Mouse (Mus musculus): ENCODE measurements around the gene Tpr. TPM values are rescaled to one million over a fixed set of nuclear protein-coding genes. Genes with fewer than 3 reads are reported as not detected.

Gene Tpr
- total RNA-seq, 2 experiments from 2014 or later, result 401 to 492 TPM

DNA sequence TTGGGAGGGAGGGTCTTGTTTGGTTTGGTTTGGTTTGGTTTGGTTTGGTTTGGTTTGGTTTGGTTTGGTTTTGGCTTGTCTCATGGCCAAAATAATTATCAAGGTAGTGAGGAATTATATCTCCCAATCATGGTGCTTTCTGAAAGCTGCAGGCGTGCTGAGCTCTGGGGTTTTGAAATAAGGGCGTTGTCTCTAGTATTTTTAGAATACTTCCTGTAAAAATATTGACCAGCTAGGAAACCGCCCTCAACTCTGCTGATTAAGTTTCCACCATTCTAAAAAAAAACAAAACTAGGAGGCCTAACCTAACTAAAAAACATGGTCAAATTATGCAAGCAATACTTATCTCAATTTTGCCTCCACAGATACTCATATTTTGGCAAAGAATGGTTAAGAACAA is 67.0 kb downstream of the Tpr start:
- peak; percentile 69 for ATAC-seq (replicated peaks; ENCODE audit: poor library complexity)

DNA sequence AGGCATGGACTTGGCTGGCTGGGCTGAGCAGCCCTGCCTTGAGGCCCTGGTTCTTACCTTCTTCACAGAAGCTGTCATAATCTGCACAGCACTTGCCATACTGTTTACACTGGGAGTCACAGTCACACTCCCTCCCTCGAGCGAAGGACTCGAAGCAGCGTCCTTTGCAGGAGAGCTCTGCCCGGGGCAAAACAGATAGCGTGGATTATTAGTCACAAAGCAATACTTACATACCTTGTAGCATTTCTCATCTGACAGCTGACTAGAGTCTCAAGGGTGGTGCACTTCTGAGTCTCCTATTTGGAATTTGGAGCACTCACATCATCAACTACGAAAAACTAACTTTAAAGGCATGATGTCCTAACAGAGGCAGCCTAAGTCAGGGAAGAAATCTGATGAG is 68.0 kb downstream of the Tpr start:
- ATAC-seq (replicated peaks; ENCODE audit: poor library complexity), result no peak

DNA sequence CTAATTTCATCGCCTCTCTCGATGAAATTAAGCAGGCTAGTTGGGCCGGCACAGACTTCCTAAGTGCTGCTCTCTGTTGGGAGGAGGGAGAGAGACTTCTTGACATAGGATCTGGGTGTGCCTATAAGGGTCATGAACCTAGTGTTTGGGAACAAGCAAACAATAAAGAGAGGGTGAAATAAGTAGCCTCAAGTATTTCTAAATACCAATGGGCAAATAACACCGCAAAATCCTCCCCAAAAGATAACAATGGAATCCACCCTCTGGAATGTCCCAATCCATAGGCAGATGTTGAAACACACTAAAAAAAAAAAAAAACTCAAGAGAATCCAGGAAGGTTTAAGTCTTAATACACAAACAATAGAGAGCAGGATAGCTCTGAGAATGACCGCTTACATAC is 70.4 kb downstream of the Tpr start:
- no peak for ATAC-seq (replicated peaks; ENCODE audit: poor library complexity)

DNA sequence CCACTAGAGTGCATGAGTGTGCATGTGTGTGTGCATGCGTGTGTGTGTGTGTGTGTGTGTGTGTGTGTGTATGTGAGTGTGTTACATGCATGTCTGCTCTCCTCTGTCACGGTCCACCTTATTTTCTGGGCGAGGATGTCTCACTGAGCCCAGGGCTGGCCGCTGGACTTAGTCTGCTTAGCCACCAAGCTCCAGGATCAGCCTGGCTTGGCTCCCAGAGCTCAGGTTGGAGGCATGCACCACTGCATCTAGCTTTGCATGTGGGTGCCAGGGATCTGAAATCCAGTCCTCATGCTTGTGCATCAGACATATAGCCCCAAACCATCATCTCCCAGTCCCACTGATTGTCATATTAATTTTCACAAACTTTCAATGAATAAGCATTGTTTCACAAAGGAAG is 71.1 kb downstream of the Tpr start:
- no peak for ATAC-seq (replicated peaks; ENCODE audit: poor library complexity)

- ATAC-seq (replicated peaks; ENCODE audit: poor library complexity), result no peak
Measured at GRCm38 (mm10) chr1:150465364-150465763, 72.7 kb downstream of the Tpr start.

GRCm38 (mm10) chr1:150466132-150466531 is 73.5 kb downstream of the Tpr start, which contains the start of gene Prg4:
Gene Prg4, minus strand, starts transcription at chr1:150466165.
- no peak for ATAC-seq (replicated peaks; ENCODE audit: poor library complexity)

DNA sequence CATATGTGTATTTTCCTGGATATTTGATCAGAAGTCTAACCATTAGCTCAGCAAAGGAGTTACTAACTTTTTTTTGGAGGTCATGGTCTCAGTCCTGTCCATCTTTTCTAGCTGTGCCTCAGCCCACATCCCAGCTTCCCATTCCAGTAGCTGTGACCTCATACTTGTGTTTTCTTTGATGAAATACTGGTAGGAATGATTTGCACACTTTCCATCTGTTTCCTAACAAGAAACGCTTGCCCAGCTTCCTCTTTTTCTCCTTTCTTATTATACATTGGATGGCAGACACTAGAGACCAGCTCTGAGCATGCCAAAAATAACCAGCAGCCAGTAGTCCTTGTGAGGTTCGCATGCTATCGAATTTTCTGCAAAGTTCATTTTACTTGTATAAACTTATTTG is 77.4 kb downstream of the Tpr start:
- ATAC-seq (replicated peaks; ENCODE audit: poor library complexity), result peak; percentile 95

- ATAC-seq (replicated peaks; ENCODE audit: poor library complexity), result no peak
Measured at GRCm38 (mm10) chr1:150472525-150472924, 79.9 kb downstream of the Tpr start.

DNA sequence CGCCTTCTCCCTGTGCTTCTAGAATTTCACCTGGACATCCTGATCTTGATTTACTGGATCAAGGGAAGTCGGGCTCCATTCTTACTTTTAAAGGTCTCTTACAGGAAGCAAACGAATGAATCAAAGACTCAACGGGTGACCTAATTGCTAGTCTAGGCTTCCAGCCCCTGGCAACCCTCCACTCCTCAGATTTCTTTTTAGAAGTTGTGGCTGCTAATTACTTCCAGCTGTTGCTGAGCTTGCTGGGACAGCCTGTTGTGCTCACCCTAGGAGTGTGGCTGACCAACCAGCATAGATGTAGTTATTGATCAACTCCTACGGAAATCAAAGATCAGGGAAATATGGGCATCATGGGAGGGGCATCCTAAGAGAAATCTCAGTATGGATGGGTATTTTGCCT is 88.0 kb downstream of the Tpr start:
- ATAC-seq (replicated peaks; ENCODE audit: poor library complexity), result no peak

- no peak for ATAC-seq (replicated peaks; ENCODE audit: poor library complexity)
Measured at GRCm38 (mm10) chr1:150489148-150489547, 96.5 kb downstream of the Tpr start.

- ATAC-seq (replicated peaks; ENCODE audit: poor library complexity), result peak; percentile 65
Measured at GRCm38 (mm10) chr1:150496626-150497302, 104.1 kb downstream of the Tpr start.

DNA sequence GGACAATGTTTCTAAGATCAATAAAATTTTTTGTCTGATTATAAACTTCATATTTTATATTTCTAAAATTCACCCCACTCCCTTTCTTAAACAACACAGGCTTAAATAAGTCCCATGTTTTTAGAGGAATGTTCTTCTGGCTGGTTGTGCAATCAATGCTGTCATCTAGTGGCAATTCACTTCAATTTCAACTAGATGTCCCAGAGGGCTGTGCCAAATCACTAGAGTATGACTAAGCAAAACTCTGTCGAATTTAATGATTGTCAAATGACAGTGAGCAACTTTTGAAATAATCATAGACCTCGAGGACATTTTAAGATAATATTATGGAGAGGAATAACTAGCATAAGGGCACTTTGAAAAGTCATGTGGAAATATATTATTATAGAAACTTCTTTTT is 105.1 kb downstream of the Tpr start:
- ATAC-seq (replicated peaks; ENCODE audit: poor library complexity), result peak; percentile 75

GRCm38 (mm10) chr1:150498177-150498576 is 105.5 kb downstream of the Tpr start:
- ATAC-seq (replicated peaks; ENCODE audit: poor library complexity), result peak; percentile 51

Other genes starting within 250 kb of the Tpr start
- not detected in 2 replicates for gene Pdc, start 73.4 kb upstream of the Tpr start, total RNA-seq (2015)
- not detected in 2 replicates for gene Pdc, start 73.4 kb upstream of the Tpr start, total RNA-seq (2017)
- gene Odr4, start 242 bp downstream of the Tpr start, total RNA-seq (2015), result 36.1 and 45.5 TPM in 2 replicates
- gene Odr4, start 242 bp downstream of the Tpr start, total RNA-seq (2017), result 93.9 and 107 TPM in 2 replicates
- not detected in 2 replicates for gene Prg4, start 73.3 kb downstream of the Tpr start, total RNA-seq (2015)
- not detected in 2 replicates for gene Prg4, start 73.3 kb downstream of the Tpr start, total RNA-seq (2017)